Mouse (Mus musculus) intestine, postnatal 0 days (tissue): ENCODE results near the gene Itgb7. TPM values are rescaled to one million over a fixed set of nuclear protein-coding genes. Genes with fewer than 3 reads are reported as not detected.
A peak's percentile ranks its signal among the peaks of the same experiment; 100 is the strongest.

ENCODE experiments used
- ATAC-seq: fragments of 200-750 bp; cut with Nextera tagmentation; 2 replicates; pipeline ENCODE4 v1.8.0; 2017; ENCODE audit warnings: mild to moderate bottlenecking, moderate TSS enrichment, moderate library complexity
- H3K27ac ChIP-seq: fragments of 300-500 bp; sonication (generic); 2 replicates; pipeline ENCODE4 v1.5.1; 2014; ENCODE audit warnings: mild to moderate bottlenecking, low read depth, low read length, moderate library complexity
- H3K27me3 ChIP-seq: fragments of 300-500 bp; sonication (generic); replicated peaks from 2 replicates; pipeline ENCODE4 v1.6.1; 2014; ENCODE audit warnings: low read length, mixed read lengths; ENCODE audit not compliant: control insufficient read depth, insufficient read depth
- H3K36me3 ChIP-seq: fragments of 300-500 bp; sonication (generic); 2 replicates; pipeline ENCODE4 v1.6.1; 2014; ENCODE audit warnings: mild to moderate bottlenecking, moderate library complexity; ENCODE audit not compliant: control insufficient read depth, insufficient read depth
- H3K4me1 ChIP-seq: fragments of 300-500 bp; sonication (generic); replicated peaks from 2 replicates; pipeline ENCODE4 v1.6.1; 2014; ENCODE audit warnings: antibody characterized with exemption, low read length, mixed read lengths; ENCODE audit not compliant: control insufficient read depth, insufficient read depth
- H3K4me2 ChIP-seq: fragments of 300-500 bp; sonication (generic); replicated peaks from 2 replicates; pipeline ENCODE4 v1.6.1; 2014; ENCODE audit warnings: low read depth, mild to moderate bottlenecking, moderate library complexity
- H3K4me3 ChIP-seq: fragments of 300-500 bp; sonication (generic); 2 replicates; pipeline ENCODE4 v1.5.1; 2014; ENCODE audit warnings: low read depth, low read length
- H3K9ac ChIP-seq: fragments of 300-500 bp; sonication (generic); 2 replicates; pipeline ENCODE4 v1.6.1; 2014; ENCODE audit warnings: mild to moderate bottlenecking, low read depth, low read length
- H3K9me3 ChIP-seq: fragments of 300-500 bp; sonication (generic); 2 replicates; pipeline ENCODE4 v1.6.1; 2016; ENCODE audit warnings: mixed run types; ENCODE audit not compliant: control insufficient read depth
- CTCF ChIP-seq: sonication (generic); IDR thresholded peaks from 2 replicates; pipeline ENCODE4 v1.5.1; 2016; ENCODE audit warnings: low read depth, mild to moderate bottlenecking, control low read depth, antibody characterized with exemption, moderate library complexity
- WGBS: fragments of 180-500 bp; shearing (Covaris S2); extraction: QIAGEN DNeasy Blood & Tissue Kit; methylation state at CpG from one replicate; pipeline ENCODE4 v1.1.7; 2014; 5-methylcytosine and 5-hydroxymethylcytosine counted together
- polyA plus RNA-seq: library from polyadenylated mRNA; unstranded; fragments of >200 nt; fragmentation: Nextera tagmentation; extraction: Ambion mirVana; gene quantifications from 2 replicates; pipeline ENCODE4 v1.2.1, GENCODE M21; 2015

Gene Itgb7
- polyA plus RNA-seq, 1 experiment from 2014 or later, result 2.9 TPM

- no peak overlapping the region for H3K9ac ChIP-seq
- no peaks in the 10 kb centered on the region for H3K27me3 ChIP-seq
- peak; percentile 46; the same call in 1 of the 2 replicates for ATAC-seq
- no peaks in the 10 kb centered on the region for H3K9me3 ChIP-seq
- peaks cover 5% of the 10 kb centered on the region; the same call in 1 of the 2 replicates for H3K36me3 ChIP-seq
- H3K4me2 ChIP-seq, result no peak overlapping the region
- no peak overlapping the region for H3K4me3 ChIP-seq
- H3K4me1 ChIP-seq, result no peaks in the 10 kb centered on the region
- 46% methylated on average over 3 of the region's 3 CpGs for WGBS
- no peak overlapping the region for H3K27ac ChIP-seq
- no peak for TF ChIP-seq CTCF
These were observed 58.2 kb downstream of the Itgb7 start for GRCm38 (mm10) chr15:102173581-102173980.

DNA sequence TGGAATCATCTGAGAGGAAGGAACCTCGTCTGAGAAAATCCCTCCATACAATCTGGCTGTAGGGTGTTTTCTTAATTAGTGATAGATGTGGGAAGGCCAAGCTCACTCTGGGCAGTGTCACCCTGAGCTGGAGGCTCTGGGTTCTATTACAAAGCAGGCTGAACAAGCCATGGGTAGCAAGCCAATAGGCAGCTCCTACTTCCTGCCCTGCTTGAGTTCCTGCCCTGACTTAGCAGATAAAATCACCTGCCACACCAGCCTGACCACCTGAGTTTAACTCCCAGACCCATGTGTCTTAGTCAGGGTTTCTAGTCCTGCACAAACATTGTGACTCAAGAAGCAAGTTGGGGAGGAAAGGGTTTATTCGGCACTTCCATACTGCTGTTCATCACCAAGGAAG lies 62.7 kb downstream of the Itgb7 start:
- Histone ChIP-seq H3K4me2 (no peak overlapping the region), H3K4me3 (no peak overlapping the region), H3K4me1 (no peaks in the 10 kb centered on the region), H3K36me3 (no peaks in the 10 kb centered on the region), H3K27me3 (no peaks in the 10 kb centered on the region), H3K9ac (no peak overlapping the region), H3K9me3 (no peaks in the 10 kb centered on the region), H3K27ac (no peak overlapping the region)
- 59% methylated on average over 2 of the region's 2 CpGs for WGBS
- TF ChIP-seq CTCF, result no peak
- no peak for ATAC-seq

DNA sequence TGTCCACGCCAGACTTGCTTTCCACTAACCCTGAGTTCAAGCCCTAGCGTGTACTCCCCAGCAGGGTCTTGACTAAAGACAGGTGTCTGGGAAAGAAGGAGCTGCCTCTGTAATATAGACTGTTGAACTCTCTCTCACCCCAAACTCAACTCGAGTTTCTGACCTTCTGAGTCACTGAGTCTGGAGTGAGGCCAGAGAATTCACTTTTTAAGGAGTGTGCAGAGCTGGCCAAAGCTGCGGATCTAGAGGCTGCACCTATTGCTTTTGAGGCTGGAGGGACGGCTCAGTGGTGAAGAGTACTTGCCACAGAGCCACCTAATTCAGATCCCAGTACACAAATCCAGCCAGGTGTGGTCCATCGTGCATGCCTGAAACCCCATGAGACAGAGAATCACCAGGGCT lies 64.1 kb downstream of the Itgb7 start:
- TF ChIP-seq CTCF, result no peak
- H3K4me3 ChIP-seq, result no peak overlapping the region
- no peak overlapping the region for H3K4me2 ChIP-seq
- no peak overlapping the region for H3K9ac ChIP-seq
- no peaks in the 10 kb centered on the region for H3K4me1 ChIP-seq
- H3K27ac ChIP-seq, result no peak overlapping the region
- H3K27me3 ChIP-seq, result no peaks in the 10 kb centered on the region
- H3K9me3 ChIP-seq, result no peaks in the 10 kb centered on the region
- no peaks in the 10 kb centered on the region; the same call in 1 of the 2 replicates for H3K36me3 ChIP-seq
- ATAC-seq, result peak; percentile 25; the same call in 1 of the 2 replicates
- WGBS, result 54% methylated on average over 6 of the region's 6 CpGs

Other genes with a start within 250 kb of the Itgb7 start
- gene Krt8, start 227.5 kb downstream of the Itgb7 start, polyA plus RNA-seq, result 940 and 1,037 TPM in 2 replicates
- gene Krt18, start 203.8 kb downstream of the Itgb7 start, polyA plus RNA-seq, result 364 and 368 TPM in 2 replicates
- 47.8 and 53.0 TPM in 2 replicates for gene Eif4b, start 158.2 kb downstream of the Itgb7 start, polyA plus RNA-seq
- 11.7 and 15.0 TPM in 2 replicates for gene Tns2, start 131.5 kb downstream of the Itgb7 start, polyA plus RNA-seq
- gene Spryd3, start 95.7 kb downstream of the Itgb7 start, polyA plus RNA-seq, result 26.3 and 26.7 TPM in 2 replicates
- gene Igfbp6, start 87.6 kb downstream of the Itgb7 start, polyA plus RNA-seq, result 27.8 and 29.1 TPM in 2 replicates
- 52.7 and 56.7 TPM in 2 replicates for gene Soat2, start 81.4 kb downstream of the Itgb7 start, polyA plus RNA-seq
- 14.1 and 16.0 TPM in 2 replicates for gene Zfp740, start 28.7 kb downstream of the Itgb7 start, polyA plus RNA-seq
- 22.8 and 26.8 TPM in 2 replicates for gene Csad, start 27.2 kb downstream of the Itgb7 start, polyA plus RNA-seq
- gene Rarg, start 25.6 kb upstream of the Itgb7 start, polyA plus RNA-seq, result 5.9 and 7.3 TPM in 2 replicates
- 0.07 TPM in 1 of 2 replicates, not detected in the other for gene Gm9918, start 38.6 kb upstream of the Itgb7 start, polyA plus RNA-seq
- gene Mfsd5, start 47.5 kb upstream of the Itgb7 start, polyA plus RNA-seq, result 80.4 and 81.1 TPM in 2 replicates
- 4.7 and 5.4 TPM in 2 replicates for gene Espl1, start 64.3 kb upstream of the Itgb7 start, polyA plus RNA-seq
- 339 and 341 TPM in 2 replicates for gene Pfdn5, start 94.2 kb upstream of the Itgb7 start, polyA plus RNA-seq
- gene Myg1, start 99.8 kb upstream of the Itgb7 start, polyA plus RNA-seq, result 35.8 and 41.5 TPM in 2 replicates
- 15.0 and 16.8 TPM in 2 replicates for gene Aaas, start 118.8 kb upstream of the Itgb7 start, polyA plus RNA-seq
- 0.07 and 0.14 TPM in 2 replicates for gene Sp7, start 135.2 kb upstream of the Itgb7 start, polyA plus RNA-seq
- 5.6 and 5.8 TPM in 2 replicates for gene Sp1, start 174.2 kb upstream of the Itgb7 start, polyA plus RNA-seq
- 0.35 and 0.50 TPM in 2 replicates for gene Amhr2, start 213.4 kb upstream of the Itgb7 start, polyA plus RNA-seq
- gene Prr13, start 227.1 kb upstream of the Itgb7 start, polyA plus RNA-seq, result 394 and 398 TPM in 2 replicates
- 109 and 115 TPM in 2 replicates for gene Pcbp2, start 238.6 kb upstream of the Itgb7 start, polyA plus RNA-seq